Mouse (Mus musculus): ENCODE data around the gene Bex2.
"Not testable (repeated sequence)": the region's sequence is repeated elsewhere in the genome, so short reads cannot be mapped to it uniquely, and the experiment has no call there.

Gene Bex2

DNA sequence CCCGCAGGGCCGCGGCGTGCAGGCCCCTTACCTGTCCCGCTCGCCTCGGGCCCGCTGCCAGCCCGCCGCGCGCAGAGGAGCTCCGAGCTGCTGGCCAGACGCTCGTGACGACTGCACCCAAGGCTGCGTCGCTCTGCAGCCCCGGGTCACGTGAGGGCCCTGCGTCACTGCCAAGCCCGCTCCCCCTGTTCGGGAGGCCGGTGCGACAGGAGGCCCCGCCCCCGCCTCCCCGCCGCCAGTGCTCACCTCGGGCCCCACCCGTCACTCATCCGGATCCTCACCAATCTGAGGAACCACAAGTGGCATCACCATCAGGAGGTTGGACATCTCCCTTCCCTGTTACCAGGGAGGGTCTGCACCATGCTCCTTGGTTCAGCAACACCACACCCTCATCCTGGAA is at the start of gene Bex2:
Bex2 (minus strand) TSS at position 217 of the 400 bp plus-strand sequence.
- not testable (repeated sequence) for DNase-seq

GRCm38 (mm10) chrX:136115419-136115961 is 47.5 kb upstream of the Bex2 start:
- no peak for DNase-seq

GRCm38 (mm10) chrX:136115015-136115414 is 47.0 kb upstream of the Bex2 start:
- no peak for DNase-seq

- DNase-seq, result no peak
These were observed 39.9 kb upstream of the Bex2 start for GRCm38 (mm10) chrX:136107942-136108341.

- no peak for DNase-seq
These were observed 36.7 kb upstream of the Bex2 start for GRCm38 (mm10) chrX:136104724-136105088.

DNA sequence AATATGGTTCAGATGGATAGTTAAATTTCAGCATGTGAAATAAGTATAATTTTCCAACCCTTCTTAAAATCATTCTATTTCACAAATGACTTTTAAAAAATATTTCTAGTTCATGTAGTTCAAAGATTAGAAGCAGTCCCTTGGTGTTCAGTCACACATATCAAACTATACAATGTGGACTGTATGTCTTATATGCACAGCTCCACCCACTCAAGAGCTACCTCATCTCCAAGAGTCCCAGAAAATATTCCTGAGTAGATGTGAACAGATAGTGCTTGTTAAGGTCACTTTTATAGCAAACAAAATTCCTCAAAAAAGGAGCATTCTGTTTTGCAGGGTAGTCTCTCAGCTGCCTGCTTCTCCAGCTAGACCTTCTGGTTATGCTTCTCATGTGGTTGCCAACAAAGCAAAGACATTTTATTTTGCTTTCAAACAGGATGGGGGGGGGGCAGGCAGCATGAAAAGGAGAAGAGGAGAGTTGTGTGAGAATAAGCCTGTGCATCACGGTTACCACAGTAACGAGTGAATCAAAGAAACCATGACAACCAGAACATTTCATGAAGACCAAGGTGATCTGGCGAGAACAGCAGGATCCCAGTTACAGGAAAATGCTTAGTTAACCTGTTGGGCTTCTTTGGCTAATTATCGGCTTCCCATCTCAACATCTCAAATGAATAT is 36.1 kb upstream of the Bex2 start:
- no peak for DNase-seq

DNA sequence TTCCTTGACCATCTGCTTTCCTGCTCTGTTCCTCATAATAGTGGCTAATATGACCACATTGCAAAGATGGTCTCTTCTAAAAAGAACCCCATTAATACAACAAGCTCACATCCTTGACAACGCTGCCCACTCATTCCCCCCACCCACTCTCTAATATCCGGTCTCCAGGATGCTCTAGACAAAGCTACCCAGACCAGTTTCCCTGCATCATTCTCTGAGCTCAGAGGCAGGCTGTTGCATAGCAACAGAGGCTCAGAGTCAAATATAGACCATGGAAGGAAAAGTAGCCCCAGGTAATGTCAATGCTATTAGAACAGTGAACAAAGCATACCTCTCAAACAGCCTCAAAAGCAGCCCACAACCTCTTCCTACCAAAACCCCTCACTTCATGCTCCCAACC is 26.4 kb upstream of the Bex2 start:
- no peak for DNase-seq

- DNase-seq, result no peak
These were observed 24.7 kb upstream of the Bex2 start for GRCm38 (mm10) chrX:136092497-136093279.

GRCm38 (mm10) chrX:136085155-136085554 is 17.1 kb upstream of the Bex2 start, which contains the start of gene Nxf3:
Gene Nxf3, minus strand, starts transcription at chrX:136085255.
- DNase-seq, result no peak

- DNase-seq, result not testable (repeated sequence)
These were observed 640 bp downstream of the Bex2 start for GRCm38 (mm10) chrX:136067201-136067991.

GRCm38 (mm10) chrX:136060698-136061097 is 7.3 kb downstream of the Bex2 start:
- DNase-seq, result no peak

DNA sequence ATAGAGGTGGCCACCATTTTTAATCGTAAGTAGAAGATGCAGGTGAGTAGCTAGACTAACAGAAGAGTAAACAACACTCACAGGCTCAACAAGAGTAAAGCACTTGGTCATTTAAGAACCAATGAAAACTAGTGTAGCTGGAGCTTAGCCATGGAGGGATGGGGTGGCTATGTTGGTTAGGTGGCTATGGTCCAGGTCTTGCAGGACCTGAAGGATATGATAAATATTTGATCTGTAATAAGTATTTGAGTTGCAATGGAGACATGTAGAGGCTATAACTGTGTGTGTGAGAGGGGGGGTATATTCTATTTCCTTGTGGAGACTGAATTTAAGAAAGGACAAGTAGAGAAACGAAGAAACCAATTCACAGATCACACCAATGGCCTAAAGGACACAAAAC is 16.8 kb downstream of the Bex2 start:
- no peak for DNase-seq

- peak; percentile 20 for DNase-seq
These were observed 20.5 kb downstream of the Bex2 start for GRCm38 (mm10) chrX:136047528-136047927.

GRCm38 (mm10) chrX:136043726-136044125 is 24.3 kb downstream of the Bex2 start:
- no peak for DNase-seq

- DNase-seq, result not testable (repeated sequence)
These were observed 35.0 kb downstream of the Bex2 start, which contains the start of gene Arxes1 for GRCm38 (mm10) chrX:136032799-136033763. Gene Arxes1, plus strand, starts transcription at chrX:136033367.

DNA sequence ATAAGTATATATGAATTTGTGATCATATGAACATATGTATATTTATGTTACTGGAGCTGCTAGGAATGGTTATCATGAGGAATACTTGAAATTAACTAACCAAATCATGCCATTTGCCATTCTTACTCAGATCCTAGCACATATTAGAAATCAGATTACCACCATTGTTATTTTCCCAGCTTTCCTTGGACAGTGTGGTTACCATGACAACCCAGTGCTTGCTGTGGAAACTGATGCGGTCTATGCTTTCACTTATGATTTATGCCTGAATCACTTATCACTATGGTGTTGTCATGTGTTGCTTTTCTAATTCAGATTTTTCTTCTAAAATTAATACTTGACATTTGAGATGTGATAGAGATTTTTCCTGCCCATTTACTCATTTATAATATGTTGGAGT is 37.7 kb downstream of the Bex2 start:
- DNase-seq, result no peak

All from kidney, adult 11 months (tissue).